Comparison of ENCODE assay signal across 11 mouse cellular contexts in genomic region chr4:62606542-62606882, GRCm38 (mm10). TPM values are rescaled to one million over a fixed set of nuclear protein-coding genes. Genes with fewer than 3 reads are reported as not detected.
DNase-seq lines count a peak whose midpoint lies in the region; TF ChIP-seq lines count a peak whose summit lies in the region.
"Had no signal": no experiment of that assay in that cellular context is flagged by ENCODE, and none has a peak within 500 bp of the region (broad histone marks: within the 10 kb centered on the region; RNA-seq: fewer than 3 reads in every experiment).

No protein-coding gene starts in this region.

- DNase-seq in cerebellum, adult 18-20 months = peak; percentile 56 to 57
- no peak for DNase-seq in cerebellum, adult 8-10 months
- DNase-seq in kidney, adult 2 months = peak; percentile 63
- DNase-seq in kidney, adult 11 months = no peak
- peak; percentile 91 for DNase-seq in adrenal gland, postnatal 14 days
- DNase-seq in kidney, postnatal 10 days = peak; percentile 58
- DNase-seq in right cerebral cortex, postnatal 36 days (ENCODE audit: low spot score in 2 of 2) = no peak
- DNase-seq in left cerebral cortex, adult 2 months (ENCODE audit: extremely low spot score in 1 of 2, low spot score in 2 of 2) = no peak
- DNase-seq: embryo, embryonic 11 days; liver, embryonic 13.5 days; thymus, postnatal 14 days had no signal

- intact Hi-C loops in left cerebral cortex, adult 2 months (cut with DNase I) = no loop called here

- no peak for TF ChIP-seq CTCF in kidney, adult 2 months (conservative IDR thresholded peaks at IDR 0.05; ENCODE audit: insufficient read depth, insufficient read length, low read depth, low read length)
- no peak for TF ChIP-seq CTCF in left cerebral cortex, adult 2 months (IDR thresholded peaks at IDR 0.05)

- no peak for TF ChIP-seq POLR2A in kidney, adult 2 months (IDR thresholded peaks at IDR 0.05; ENCODE audit: low read depth, low read length)

- WGBS in kidney, adult 2 months = 64% methylated on average over 7 of the region's 7 CpGs

- H3K4me3 ChIP-seq in kidney, adult 2 months (ENCODE audit: insufficient read depth, low read depth, low read length) = no peak overlapping the region
- H3K4me3 ChIP-seq in left cerebral cortex, adult 2 months = no peak overlapping the region
- H3K4me3 ChIP-seq: liver, embryonic 13.5 days had no signal

- no peaks in the 10 kb centered on the region for H3K27me3 ChIP-seq in kidney, adult 2 months (replicated peaks; ENCODE audit: control insufficient read depth, insufficient read depth, low read length)
- H3K27me3 ChIP-seq: liver, embryonic 13.5 days had no signal

- H3K4me1 ChIP-seq in kidney, adult 2 months (ENCODE audit: control insufficient read depth, insufficient read depth, low read length) = no peaks in the 10 kb centered on the region
- H3K4me1 ChIP-seq: liver, embryonic 13.5 days had no signal

- H3K27ac ChIP-seq in kidney, adult 2 months (ENCODE audit: insufficient read depth, low read depth, low read length) = no peak overlapping the region
- H3K27ac ChIP-seq in left cerebral cortex, adult 2 months = no peak overlapping the region
- H3K27ac ChIP-seq: liver, embryonic 13.5 days had no signal

- H3K36me3 ChIP-seq in kidney, adult 2 months (ENCODE audit: control insufficient read depth, insufficient read depth, low read length) = no peaks in the 10 kb centered on the region
- H3K36me3 ChIP-seq: liver, embryonic 13.5 days had no signal

RNA-seq across cellular contexts. Expression of gene Rgs3, which starts 46.9 kb away (rescaled TPM):
- polyA plus RNA-seq in kidney, adult 2 months (2012; rRNA removed) = 43.1 and 43.5 TPM in 2 replicates
- 46.7 and 69.3 TPM in 2 replicates for total RNA-seq in adrenal gland, postnatal 14 days (2021)
- 10 to 100 TPM; 25.8 to 27.3 TPM for total RNA-seq in left cerebral cortex, adult 2 months (2021)

Comparison
In these comparisons a context has a peak if more than half of its experiments do, and no peak if none do; other contexts are left out.
1. DNase-seq: peak in cerebellum, adult 18-20 months (2 of 2), kidney, adult 2 months (single experiment), adrenal gland, postnatal 14 days (single experiment) and kidney, postnatal 10 days (single experiment); none in cerebellum, adult 8-10 months (single experiment), kidney, adult 11 months (single experiment), right cerebral cortex, postnatal 36 days (0 of 2) and left cerebral cortex, adult 2 months (0 of 2).